Mouse (Mus musculus): ENCODE results near the gene Ank3. TPM values are rescaled to one million over a fixed set of nuclear protein-coding genes. Genes with fewer than 3 reads are reported as not detected.
"Not testable (repeated sequence)": the region's sequence is repeated elsewhere in the genome, so short reads cannot be mapped to it uniquely, and the experiment has no call there.

Gene Ank3
- 48.9 and 55.7 TPM in 2 replicates for polyA plus RNA-seq (2014; fragmentation: Nextera tagmentation; extraction: Ambion mirVana)

DNA sequence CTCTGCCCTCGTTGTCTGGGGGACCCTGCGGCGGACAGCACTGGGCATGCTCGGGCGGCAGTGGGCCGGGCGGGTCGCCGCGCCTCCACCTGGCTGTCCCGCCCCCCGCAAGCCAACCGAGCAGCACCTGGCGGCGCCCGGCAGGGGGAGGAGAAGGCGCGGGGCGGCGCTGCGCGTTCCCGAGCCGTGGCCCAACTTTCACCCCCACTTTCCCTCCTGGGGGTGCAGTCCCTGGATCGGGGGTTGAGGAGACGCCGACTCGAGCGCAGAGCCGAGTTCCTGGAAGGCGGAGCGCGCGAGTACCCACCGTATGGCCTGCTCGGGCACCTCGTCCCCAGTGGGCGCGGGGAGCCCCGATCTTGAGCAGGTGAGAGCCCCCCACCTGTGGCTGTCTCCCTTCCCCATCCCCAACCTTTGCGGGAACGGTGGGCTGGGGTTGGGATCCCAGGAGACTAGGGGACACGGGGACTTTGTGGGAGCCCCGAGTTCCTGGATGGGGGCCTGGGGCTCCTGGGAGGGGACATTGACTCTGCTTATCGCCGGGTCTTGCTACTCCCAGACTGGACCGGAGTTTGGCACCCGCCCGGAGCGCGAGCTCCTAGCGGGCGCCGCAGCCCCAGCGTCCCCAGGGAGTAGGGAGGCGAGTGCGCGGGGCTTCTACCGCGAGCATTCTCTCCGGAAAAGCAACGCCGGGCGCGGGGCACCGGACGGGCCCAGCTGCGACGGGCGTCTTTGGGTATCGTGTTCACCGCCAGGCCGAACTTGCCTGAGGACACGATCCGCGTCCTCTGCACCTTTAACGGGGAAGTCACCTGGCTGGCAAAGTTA, at the start of gene Ank3:
Gene Ank3, plus strand, starts transcription at position 11 of the 828 bp plus-strand sequence.
- peak; percentile 39 for ATAC-seq (replicated peaks; ENCODE audit: insufficient number of reproducible peaks, low FRiP score, low TSS enrichment)
- Histone ChIP-seq H3K4me1 (ENCODE audit: control insufficient read depth, insufficient read depth, low read length) (peaks cover 4% of the 10 kb centered on the region; the same call in 1 of the 2 replicates), H3K9ac (ENCODE audit: low read depth, low read length) (peak within 1 kb of the TSS; percentile 29), H3K4me2 (peak within 1 kb of the TSS; percentile 98), H3K36me3 (ENCODE audit: control insufficient read depth, insufficient read depth, low read length) (no peaks in the 10 kb centered on the region), H3K4me3 (ENCODE audit: low read depth, low read length) (peak within 1 kb of the TSS; percentile 65), H3K9me3 (replicated peaks; ENCODE audit: control insufficient read depth, low read length) (no peaks in the 10 kb centered on the region), H3K27me3 (ENCODE audit: control insufficient read depth, insufficient read depth, low read length) (peaks cover 42% of the 10 kb centered on the region), H3K27ac (ENCODE audit: low read depth, low read length) (no peak within 1 kb of the TSS)
- under 1% methylated on average over 61 of the region's 77 CpGs for WGBS (ENCODE audit: insufficient replicate concordance)

DNA sequence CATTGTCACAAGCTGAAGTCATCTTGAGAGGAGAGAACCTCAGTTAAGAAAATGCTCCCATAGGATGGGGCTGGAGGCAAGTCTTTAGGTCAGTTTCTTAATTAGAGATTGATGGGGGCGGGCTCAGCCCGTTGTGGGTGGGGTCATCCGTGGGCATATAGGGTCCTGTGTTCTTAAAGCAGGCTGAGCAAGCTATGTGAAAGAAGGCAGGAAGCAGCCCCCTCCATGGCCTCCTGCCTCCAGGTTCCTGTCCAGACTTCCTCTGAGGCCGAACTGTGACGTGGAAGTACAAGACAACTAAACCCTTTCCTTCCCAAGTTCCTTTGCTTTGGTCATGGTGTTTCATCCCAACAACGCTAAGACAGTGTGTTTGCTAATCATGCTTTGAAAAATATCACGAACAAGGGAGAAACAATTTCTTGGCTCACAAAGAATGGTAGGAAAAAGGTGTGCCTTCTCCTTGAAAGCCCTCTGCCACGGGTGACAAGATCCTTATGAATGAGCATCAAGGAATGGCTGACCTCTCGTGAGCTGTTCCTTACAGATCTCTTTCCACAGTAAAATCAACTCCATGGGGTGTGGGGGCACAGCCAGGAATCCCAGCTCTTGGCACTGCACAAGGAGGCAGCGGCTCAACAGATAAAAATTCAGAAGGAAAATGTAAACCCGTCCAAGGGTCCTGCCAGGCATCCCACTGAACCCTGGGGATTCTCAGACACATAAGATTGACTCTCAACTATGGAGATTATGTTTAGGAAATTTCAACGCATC, 47.3 kb upstream of the Ank3 start:
- Histone ChIP-seq H3K27me3 (ENCODE audit: control insufficient read depth, insufficient read depth, low read length) (no peaks in the 10 kb centered on the region), H3K36me3 (ENCODE audit: control insufficient read depth, insufficient read depth, low read length) (peaks cover 17% of the 10 kb centered on the region), H3K4me1 (ENCODE audit: control insufficient read depth, insufficient read depth, low read length) (peaks cover 22% of the 10 kb centered on the region), H3K9me3 (replicated peaks; ENCODE audit: control insufficient read depth, low read length) (no peaks in the 10 kb centered on the region), H3K4me3 (ENCODE audit: low read depth, low read length) (peak overlapping the region; percentile 98), H3K27ac (ENCODE audit: low read depth, low read length) (peak overlapping the region; percentile 87), H3K4me2 (peak overlapping the region; percentile 89), H3K9ac (ENCODE audit: low read depth, low read length) (peak overlapping the region; percentile 98)
- 20% methylated on average over 12 of the region's 12 CpGs for WGBS (ENCODE audit: insufficient replicate concordance)
- no peak for ATAC-seq (replicated peaks; ENCODE audit: insufficient number of reproducible peaks, low FRiP score, low TSS enrichment)

DNA sequence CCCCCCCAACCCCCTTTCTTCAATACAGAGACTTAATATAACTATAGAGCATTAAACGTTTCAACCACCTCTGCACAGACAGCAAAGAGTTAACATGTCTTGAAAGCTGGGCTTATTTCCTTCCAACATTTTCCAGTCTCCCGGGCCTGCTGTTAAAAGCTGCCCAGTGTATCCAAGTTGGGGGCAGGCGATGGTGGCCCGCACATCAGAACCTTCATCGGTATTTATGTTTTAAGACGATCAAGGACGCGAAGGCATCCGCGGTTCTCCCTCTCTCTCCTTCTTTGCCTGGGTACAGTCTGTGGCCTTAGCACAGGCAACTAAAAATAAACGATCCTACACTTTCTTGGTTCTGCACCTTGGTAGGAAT, 46.7 kb upstream of the Ank3 start:
- Histone ChIP-seq H3K36me3 (ENCODE audit: control insufficient read depth, insufficient read depth, low read length) (peaks cover 12% of the 10 kb centered on the region), H3K4me3 (ENCODE audit: low read depth, low read length) (peak overlapping the region; percentile 98), H3K9ac (ENCODE audit: low read depth, low read length) (peak overlapping the region; percentile 98), H3K4me2 (peak overlapping the region; percentile 89), H3K27ac (ENCODE audit: low read depth, low read length) (peak overlapping the region; percentile 87), H3K4me1 (ENCODE audit: control insufficient read depth, insufficient read depth, low read length) (peaks cover 22% of the 10 kb centered on the region), H3K27me3 (ENCODE audit: control insufficient read depth, insufficient read depth, low read length) (no peaks in the 10 kb centered on the region), H3K9me3 (replicated peaks; ENCODE audit: control insufficient read depth, low read length) (no peaks in the 10 kb centered on the region)
- 0% methylated on average over 11 of the region's 11 CpGs for WGBS (ENCODE audit: insufficient replicate concordance)
- ATAC-seq (replicated peaks; ENCODE audit: insufficient number of reproducible peaks, low FRiP score, low TSS enrichment): no peak

DNA sequence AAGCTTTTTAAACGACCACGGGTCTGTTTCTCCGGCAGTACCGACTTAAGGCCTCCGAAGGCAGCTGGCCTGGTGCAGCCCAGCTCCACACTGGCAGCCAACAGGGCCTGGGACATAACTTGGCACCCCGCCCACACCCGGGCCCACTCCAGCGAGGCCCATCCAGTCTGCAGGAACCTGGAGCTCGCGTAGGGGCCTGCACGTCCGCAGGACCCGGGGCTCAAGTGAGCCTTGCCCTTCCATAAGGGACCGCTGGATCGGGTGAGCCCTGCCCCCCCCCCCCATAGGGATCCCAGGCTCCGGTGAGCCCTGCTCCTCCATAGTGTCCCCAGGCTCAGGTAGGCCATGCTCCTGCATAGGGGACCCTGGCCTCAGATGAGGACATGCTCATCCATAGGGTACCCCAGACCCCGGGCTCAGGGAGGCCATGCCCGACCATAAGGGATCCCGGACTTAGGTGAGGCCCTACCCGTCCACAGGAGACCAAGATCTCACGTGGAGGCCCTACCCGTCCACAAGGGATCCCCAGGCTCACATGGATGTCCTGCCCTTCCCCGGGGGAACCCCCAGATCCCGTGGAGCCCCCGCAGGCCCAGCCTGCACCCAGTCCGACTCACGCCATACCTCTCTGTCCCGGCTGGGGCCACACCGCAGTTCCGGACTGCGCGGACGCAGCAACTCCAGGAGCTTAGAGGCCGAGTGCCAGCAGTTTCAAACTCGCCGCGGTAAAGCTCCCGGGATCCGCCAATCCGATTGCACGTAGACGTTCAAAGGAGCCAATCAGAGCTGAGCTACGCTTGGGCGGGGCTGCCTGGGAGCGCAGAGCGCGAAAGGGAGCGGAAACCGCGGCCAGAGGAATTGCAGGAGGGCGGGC, 46.1 kb upstream of the Ank3 start, which contains the start of gene Cdk1:
Gene Cdk1, minus strand, starts transcription at position 727 of the 874 bp plus-strand sequence.
- H3K4me1 ChIP-seq (ENCODE audit: control insufficient read depth, insufficient read depth, low read length): peaks cover 22% of the 10 kb centered on the region
- no peaks in the 10 kb centered on the region for H3K9me3 ChIP-seq (replicated peaks; ENCODE audit: control insufficient read depth, low read length)
- WGBS (ENCODE audit: insufficient replicate concordance): 0% methylated on average over 49 of the region's 51 CpGs
- H3K4me2 ChIP-seq: peak within 1 kb of the TSS; percentile 89
- peak within 1 kb of the TSS; percentile 87 for H3K27ac ChIP-seq (ENCODE audit: low read depth, low read length)
- ATAC-seq (replicated peaks; ENCODE audit: insufficient number of reproducible peaks, low FRiP score, low TSS enrichment): peak; percentile 93
- peak within 1 kb of the TSS; percentile 98 for H3K9ac ChIP-seq (ENCODE audit: low read depth, low read length)
- H3K27me3 ChIP-seq (ENCODE audit: control insufficient read depth, insufficient read depth, low read length): no peaks in the 10 kb centered on the region
- peaks cover 9% of the 10 kb centered on the region for H3K36me3 ChIP-seq (ENCODE audit: control insufficient read depth, insufficient read depth, low read length)
- H3K4me3 ChIP-seq (ENCODE audit: low read depth, low read length): peak within 1 kb of the TSS; percentile 98

DNA sequence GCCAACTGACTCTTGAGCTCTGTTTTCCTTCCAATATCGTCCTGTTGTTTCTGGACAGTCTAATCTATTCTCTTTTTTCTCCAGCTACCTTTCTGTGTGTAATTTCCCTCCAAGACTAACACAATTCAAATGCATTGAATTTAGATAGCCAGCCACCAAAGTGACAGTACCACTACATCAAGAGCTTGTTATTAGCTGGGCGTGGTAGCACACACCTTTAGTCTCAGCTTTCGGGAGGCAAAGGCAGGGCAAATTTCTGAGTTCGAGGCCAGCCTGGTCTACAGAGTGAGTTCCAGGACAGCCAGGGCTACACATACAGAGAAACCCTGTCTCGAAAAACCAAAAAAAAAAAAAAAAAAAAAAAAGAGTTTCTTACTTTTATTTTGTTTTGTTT, 45.5 kb upstream of the Ank3 start:
- ATAC-seq (replicated peaks; ENCODE audit: insufficient number of reproducible peaks, low FRiP score, low TSS enrichment): 0 out of 2 replicates have a peak, but pooled peaks have one; percentile 16
- Histone ChIP-seq H3K4me3 (ENCODE audit: low read depth, low read length) (peak overlapping the region; percentile 19; the same call in 1 of the 2 replicates), H3K4me2 (peak overlapping the region; percentile 46), H3K4me1 (ENCODE audit: control insufficient read depth, insufficient read depth, low read length) (peaks cover 22% of the 10 kb centered on the region)
- WGBS (ENCODE audit: insufficient replicate concordance): 37% methylated on average over 5 of the region's 5 CpGs
- H3K27ac ChIP-seq (ENCODE audit: low read depth, low read length); H3K27me3 ChIP-seq (ENCODE audit: control insufficient read depth, insufficient read depth, low read length); H3K9ac ChIP-seq (ENCODE audit: low read depth, low read length); H3K9me3 ChIP-seq (replicated peaks; ENCODE audit: control insufficient read depth, low read length); H3K36me3 ChIP-seq (ENCODE audit: control insufficient read depth, insufficient read depth, low read length): not testable (repeated sequence)

DNA sequence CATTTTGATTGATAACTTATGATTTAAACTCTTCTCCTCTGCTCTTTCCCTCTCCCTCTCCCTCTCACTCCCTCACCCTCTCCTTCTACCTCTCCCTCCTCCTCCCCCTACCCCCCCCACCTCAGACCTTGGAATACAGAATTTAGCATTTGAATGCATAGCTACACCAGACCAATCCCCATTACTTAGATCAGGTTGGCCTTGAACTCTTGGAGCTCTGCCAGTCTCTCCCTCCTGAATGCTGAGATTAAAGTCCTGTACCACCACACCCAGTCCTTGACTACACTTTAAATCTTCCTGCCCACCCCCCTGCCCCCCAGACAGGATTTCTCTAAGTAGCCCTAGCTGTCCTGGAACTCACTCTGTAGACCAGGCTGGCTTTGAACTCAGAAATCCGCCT, 38.9 kb upstream of the Ank3 start:
- Histone ChIP-seq H3K36me3 (ENCODE audit: control insufficient read depth, insufficient read depth, low read length) (no peaks in the 10 kb centered on the region), H3K9me3 (replicated peaks; ENCODE audit: control insufficient read depth, low read length) (no peaks in the 10 kb centered on the region), H3K27me3 (ENCODE audit: control insufficient read depth, insufficient read depth, low read length) (no peaks in the 10 kb centered on the region), H3K4me2 (no peak overlapping the region), H3K4me1 (ENCODE audit: control insufficient read depth, insufficient read depth, low read length) (no peaks in the 10 kb centered on the region), H3K4me3 (ENCODE audit: low read depth, low read length) (no peak overlapping the region), H3K9ac (ENCODE audit: low read depth, low read length) (no peak overlapping the region), H3K27ac (ENCODE audit: low read depth, low read length) (no peak overlapping the region)
- ATAC-seq (replicated peaks; ENCODE audit: insufficient number of reproducible peaks, low FRiP score, low TSS enrichment): no peak
- WGBS (ENCODE audit: insufficient replicate concordance): 59% methylated on average over 1 of the region's 1 CpGs

DNA sequence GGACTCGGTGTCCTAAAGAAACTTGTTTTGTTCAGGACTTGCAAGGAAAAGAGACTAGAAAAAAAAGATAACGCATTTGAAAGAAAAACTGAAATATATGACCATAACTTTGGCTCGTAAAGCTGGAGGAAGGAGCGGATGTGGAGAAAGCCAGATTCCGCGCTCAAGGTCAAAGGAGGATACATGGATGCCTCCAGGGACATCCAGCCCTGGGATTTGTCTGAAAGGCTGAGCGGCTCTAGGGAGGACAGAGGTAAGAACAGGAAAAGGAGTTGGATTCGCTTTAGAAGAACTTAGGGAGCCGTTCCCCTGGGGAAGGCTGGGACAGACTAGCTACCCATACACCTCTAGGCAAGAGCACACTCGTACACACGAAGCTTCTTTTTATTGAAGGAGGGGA, 32.4 kb upstream of the Ank3 start:
- Histone ChIP-seq H3K9ac (ENCODE audit: low read depth, low read length) (no peak overlapping the region), H3K27ac (ENCODE audit: low read depth, low read length) (no peak overlapping the region), H3K9me3 (replicated peaks; ENCODE audit: control insufficient read depth, low read length) (no peaks in the 10 kb centered on the region), H3K27me3 (ENCODE audit: control insufficient read depth, insufficient read depth, low read length) (no peaks in the 10 kb centered on the region), H3K36me3 (ENCODE audit: control insufficient read depth, insufficient read depth, low read length) (no peaks in the 10 kb centered on the region), H3K4me1 (ENCODE audit: control insufficient read depth, insufficient read depth, low read length) (no peaks in the 10 kb centered on the region), H3K4me2 (no peak overlapping the region), H3K4me3 (ENCODE audit: low read depth, low read length) (no peak overlapping the region)
- whole genome bisulfite sequencing (ENCODE audit: insufficient replicate concordance): 80% methylated on average over 11 of the region's 11 CpGs
- no peak for ATAC-seq (replicated peaks; ENCODE audit: insufficient number of reproducible peaks, low FRiP score, low TSS enrichment)

DNA sequence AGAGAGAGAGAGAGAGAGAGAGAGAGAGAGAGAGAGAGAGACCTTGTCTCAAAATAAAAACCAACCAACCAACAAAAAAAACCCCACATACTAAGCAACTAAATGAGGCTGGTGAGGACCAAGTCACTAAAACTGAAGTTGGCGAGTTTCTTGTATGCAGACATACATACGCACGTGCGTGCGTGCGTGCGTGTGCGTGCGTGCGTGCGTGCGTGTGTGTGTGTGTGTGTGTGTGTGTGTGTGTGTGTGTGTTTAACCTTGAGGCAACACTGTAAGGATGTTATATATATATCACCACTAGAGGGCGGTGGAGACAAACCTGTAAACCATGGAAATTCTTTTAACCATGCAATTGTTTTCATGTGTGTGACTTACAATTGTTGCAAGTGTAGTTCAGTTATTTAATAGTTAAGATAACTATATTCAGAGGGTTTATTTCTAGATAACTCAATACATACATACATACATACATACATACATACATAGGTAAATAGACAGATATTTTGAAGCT, 31.6 kb upstream of the Ank3 start:
- Histone ChIP-seq H3K27me3 (ENCODE audit: control insufficient read depth, insufficient read depth, low read length) (no peaks in the 10 kb centered on the region), H3K4me3 (ENCODE audit: low read depth, low read length) (no peak overlapping the region), H3K9ac (ENCODE audit: low read depth, low read length) (no peak overlapping the region), H3K4me2 (no peak overlapping the region), H3K4me1 (ENCODE audit: control insufficient read depth, insufficient read depth, low read length) (no peaks in the 10 kb centered on the region), H3K27ac (ENCODE audit: low read depth, low read length) (no peak overlapping the region), H3K9me3 (replicated peaks; ENCODE audit: control insufficient read depth, low read length) (no peaks in the 10 kb centered on the region), H3K36me3 (ENCODE audit: control insufficient read depth, insufficient read depth, low read length) (no peaks in the 10 kb centered on the region)
- WGBS (ENCODE audit: insufficient replicate concordance): 76% methylated on average over 13 of the region's 13 CpGs
- ATAC-seq (replicated peaks; ENCODE audit: insufficient number of reproducible peaks, low FRiP score, low TSS enrichment): no peak
